Mouse (Mus musculus) neural tube, embryonic 14.5 days (tissue): ENCODE results near the gene Zfp644. TPM values are rescaled to one million over a fixed set of nuclear protein-coding genes. Genes with fewer than 3 reads are reported as not detected.

Experiments
- ATAC-seq: fragments of 200-750 bp; cut with Nextera tagmentation; 2 replicates; pipeline ENCODE4 v1.8.0; 2017; ENCODE audit warnings: low read depth, mild to moderate bottlenecking, moderate TSS enrichment, moderate library complexity
- H3K27ac ChIP-seq: fragments of 300-500 bp; sonication (generic); 2 replicates; pipeline ENCODE4 v1.5.1; 2014; ENCODE audit warnings: low read depth, mild to moderate bottlenecking, control low read depth, low read length, moderate library complexity, mixed read lengths
- H3K27me3 ChIP-seq: fragments of 300-500 bp; sonication (generic); 2 replicates; pipeline ENCODE4 v1.6.1; 2014; ENCODE audit warnings: low read length; ENCODE audit not compliant: control insufficient read depth, insufficient read depth
- H3K36me3 ChIP-seq: fragments of 300-500 bp; sonication (generic); 2 replicates; pipeline ENCODE4 v1.6.1; 2014; ENCODE audit warnings: low read length, mixed read lengths; ENCODE audit not compliant: control insufficient read depth, insufficient read depth
- H3K4me1 ChIP-seq: fragments of 300-500 bp; sonication (generic); 2 replicates; pipeline ENCODE4 v1.6.1; 2014; ENCODE audit warnings: low read length; ENCODE audit not compliant: control insufficient read depth, insufficient read depth
- H3K4me2 ChIP-seq: fragments of 300-500 bp; sonication (generic); 2 replicates; pipeline ENCODE4 v1.6.1; 2014; ENCODE audit warnings: mild to moderate bottlenecking, low read depth, low read length, control low read depth
- H3K4me3 ChIP-seq: fragments of 300-500 bp; sonication (generic); 2 replicates; pipeline ENCODE4 v1.5.1; 2014; ENCODE audit warnings: low read depth, low read length, control low read depth, mixed read lengths
- H3K9ac ChIP-seq: fragments of 300-500 bp; sonication (generic); replicated peaks from 2 replicates; pipeline ENCODE4 v1.6.1; 2014; ENCODE audit warnings: low read depth, mild to moderate bottlenecking, control low read depth, low read length, mixed read lengths
- H3K9me3 ChIP-seq: fragments of 300-500 bp; sonication (generic); 2 replicates; pipeline ENCODE4 v1.6.1; 2016; ENCODE audit warnings: low read length; ENCODE audit not compliant: control insufficient read depth
- WGBS: fragments of 180-500 bp; shearing (Covaris S2); extraction: QIAGEN DNeasy Blood & Tissue Kit; methylation state at CpG from one replicate; pipeline ENCODE4 v1.1.7; 2014; 5-methylcytosine and 5-hydroxymethylcytosine counted together
- polyA plus RNA-seq: library from polyadenylated mRNA; unstranded; fragments of >200 nt; fragmentation: Nextera tagmentation; extraction: Ambion mirVana; gene quantifications from 2 replicates; pipeline ENCODE4 v1.2.1, GENCODE M21; 2014

Gene Zfp644
- polyA plus RNA-seq, 1 experiment from 2014 or later: 105 TPM

- no peaks in the 10 kb centered on the region for H3K27me3 ChIP-seq
- no peak overlapping the region for H3K27ac ChIP-seq
- no peak for ATAC-seq
- no peak overlapping the region for H3K4me2 ChIP-seq
- 90% methylated on average over 2 of the region's 2 CpGs for WGBS
- H3K36me3 ChIP-seq: no peaks in the 10 kb centered on the region
- no peak overlapping the region for H3K9ac ChIP-seq
- H3K9me3 ChIP-seq: no peaks in the 10 kb centered on the region
- H3K4me3 ChIP-seq: no peak overlapping the region
- H3K4me1 ChIP-seq: no peaks in the 10 kb centered on the region
Observed at GRCm38 (mm10) chr5:106615006-106615405, 82.1 kb downstream of the Zfp644 start.

DNA sequence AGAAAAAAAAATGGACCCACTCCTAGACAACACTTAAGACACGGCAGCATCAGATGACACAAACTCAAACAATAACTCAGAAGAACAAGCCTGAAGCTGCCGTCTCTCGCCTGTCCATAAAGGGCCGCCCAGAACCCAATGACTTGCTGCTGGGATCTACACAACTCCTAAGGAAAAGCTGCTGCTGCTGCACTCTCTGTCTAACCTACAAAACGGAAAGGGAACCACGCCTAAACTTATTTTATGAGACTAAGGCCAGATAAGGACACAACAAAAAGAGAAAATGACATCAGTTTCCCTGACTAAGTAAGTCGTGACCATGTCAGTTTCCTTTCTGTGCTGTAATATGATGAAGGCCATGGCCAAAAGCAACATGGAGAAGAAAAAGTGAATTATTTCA lies 82.5 kb downstream of the Zfp644 start:
- Histone ChIP-seq H3K4me1 (no peaks in the 10 kb centered on the region), H3K9me3 (no peaks in the 10 kb centered on the region), H3K9ac (no peak overlapping the region), H3K4me3 (no peak overlapping the region), H3K27ac (no peak overlapping the region), H3K27me3 (no peaks in the 10 kb centered on the region), H3K4me2 (no peak overlapping the region), H3K36me3 (no peaks in the 10 kb centered on the region)
- 84% methylated on average over 7 of the region's 7 CpGs for WGBS
- ATAC-seq: no peak

GRCm38 (mm10) chr5:106612151-106612550 lies 84.9 kb downstream of the Zfp644 start:
- no peaks in the 10 kb centered on the region for H3K27me3 ChIP-seq
- H3K4me1 ChIP-seq: no peaks in the 10 kb centered on the region
- 84% methylated on average over 2 of the region's 2 CpGs for WGBS
- no peaks in the 10 kb centered on the region for H3K36me3 ChIP-seq
- H3K4me2 ChIP-seq: no peak overlapping the region
- H3K9me3 ChIP-seq: no peaks in the 10 kb centered on the region
- H3K27ac ChIP-seq: no peak overlapping the region
- H3K9ac ChIP-seq: no peak overlapping the region
- no peak for ATAC-seq
- H3K4me3 ChIP-seq: no peak overlapping the region

DNA sequence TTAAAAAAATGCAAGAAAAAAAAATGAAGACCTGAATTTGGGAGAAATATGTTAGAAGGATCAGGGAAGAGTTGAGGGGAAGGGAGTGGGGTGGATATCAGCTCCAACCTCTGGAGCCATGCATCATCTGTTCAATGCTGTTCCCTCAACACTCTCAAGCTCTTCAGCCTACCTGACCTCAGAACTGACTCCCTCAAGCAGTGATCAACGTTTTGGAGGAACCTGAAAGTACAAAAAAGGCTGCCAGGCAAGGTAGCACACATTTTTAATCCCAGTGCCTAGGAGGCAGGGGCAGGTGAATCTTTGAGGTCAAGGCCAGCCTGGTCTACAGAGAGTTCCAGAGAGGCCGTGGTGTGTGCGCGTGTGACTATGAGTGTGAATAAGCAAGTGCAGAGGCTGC lies 88.3 kb downstream of the Zfp644 start, which contains the start of gene Gm17304:
Gene Gm17304, plus strand, starts transcription at position 301 of the 400 bp plus-strand sequence.
- ATAC-seq: no peak

DNA sequence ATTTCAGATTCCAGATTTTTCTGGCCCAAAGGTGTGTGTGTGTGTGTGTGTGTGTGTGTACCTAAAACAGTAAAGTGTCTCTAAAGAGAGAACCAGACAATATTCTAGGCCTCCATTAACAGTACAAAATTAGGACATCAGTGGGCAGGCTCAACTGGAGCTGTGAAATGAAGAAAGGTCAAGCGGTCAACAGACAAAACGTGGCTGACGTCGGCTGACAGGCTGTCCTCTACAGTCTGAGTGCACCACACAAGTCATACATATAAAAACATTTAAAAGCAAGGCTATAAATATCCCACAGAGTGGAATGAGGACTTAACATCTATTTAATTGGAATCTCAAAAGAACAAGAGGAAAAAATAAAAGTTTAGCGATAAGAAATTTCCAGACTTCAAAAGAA lies 90.0 kb downstream of the Zfp644 start:
- no peak overlapping the region for H3K27ac ChIP-seq
- no peak for ATAC-seq
- no peaks in the 10 kb centered on the region for H3K36me3 ChIP-seq
- H3K4me2 ChIP-seq: no peak overlapping the region
- 62% methylated on average over 5 of the region's 5 CpGs for WGBS
- no peaks in the 10 kb centered on the region for H3K4me1 ChIP-seq
- no peaks in the 10 kb centered on the region for H3K27me3 ChIP-seq
- no peak overlapping the region for H3K9ac ChIP-seq
- no peak overlapping the region for H3K4me3 ChIP-seq
- no peaks in the 10 kb centered on the region for H3K9me3 ChIP-seq

More for the DNA sequence above, 88.3 kb downstream of the Zfp644 start, which contains the start of gene Gm17304:
- Histone ChIP-seq H3K4me2 (no peak within 1 kb of the TSS), H3K4me3 (no peak within 1 kb of the TSS), H3K9ac (no peak within 1 kb of the TSS), H3K27ac (no peak within 1 kb of the TSS), H3K4me1 (no peaks in the 10 kb centered on the region), H3K36me3 (no peaks in the 10 kb centered on the region), H3K9me3 (no peaks in the 10 kb centered on the region), H3K27me3 (no peaks in the 10 kb centered on the region)
- 97% methylated on average over 4 of the region's 4 CpGs for WGBS

- WGBS: 88% methylated on average over 6 of the region's 6 CpGs
- no peak overlapping the region for H3K9ac ChIP-seq
- ATAC-seq: no peak
- H3K4me1 ChIP-seq: no peaks in the 10 kb centered on the region
- no peak overlapping the region for H3K4me3 ChIP-seq
- H3K4me2 ChIP-seq: no peak overlapping the region
- H3K27ac ChIP-seq: no peak overlapping the region
- H3K27me3 ChIP-seq: no peaks in the 10 kb centered on the region
- no peaks in the 10 kb centered on the region for H3K9me3 ChIP-seq
- no peaks in the 10 kb centered on the region for H3K36me3 ChIP-seq
Observed at GRCm38 (mm10) chr5:106605096-106605495, 92.0 kb downstream of the Zfp644 start.

GRCm38 (mm10) chr5:106604381-106604780 lies 92.7 kb downstream of the Zfp644 start:
- WGBS: 91% methylated on average over 5 of the region's 5 CpGs
- Histone ChIP-seq H3K36me3 (no peaks in the 10 kb centered on the region), H3K4me3 (no peak overlapping the region), H3K4me2 (no peak overlapping the region), H3K9me3 (no peaks in the 10 kb centered on the region), H3K27me3 (no peaks in the 10 kb centered on the region), H3K27ac (no peak overlapping the region), H3K4me1 (no peaks in the 10 kb centered on the region), H3K9ac (no peak overlapping the region)
- no peak for ATAC-seq

- no peaks in the 10 kb centered on the region for H3K9me3 ChIP-seq
- H3K27me3 ChIP-seq: no peaks in the 10 kb centered on the region
- no peak overlapping the region for H3K27ac ChIP-seq
- 35% methylated on average over 8 of the region's 8 CpGs for WGBS
- no peaks in the 10 kb centered on the region for H3K36me3 ChIP-seq
- no peak overlapping the region for H3K4me3 ChIP-seq
- H3K9ac ChIP-seq: no peak overlapping the region
- H3K4me1 ChIP-seq: no peaks in the 10 kb centered on the region
- ATAC-seq: no peak
- no peak overlapping the region for H3K4me2 ChIP-seq
Observed at GRCm38 (mm10) chr5:106599482-106599881, 97.6 kb downstream of the Zfp644 start.

DNA sequence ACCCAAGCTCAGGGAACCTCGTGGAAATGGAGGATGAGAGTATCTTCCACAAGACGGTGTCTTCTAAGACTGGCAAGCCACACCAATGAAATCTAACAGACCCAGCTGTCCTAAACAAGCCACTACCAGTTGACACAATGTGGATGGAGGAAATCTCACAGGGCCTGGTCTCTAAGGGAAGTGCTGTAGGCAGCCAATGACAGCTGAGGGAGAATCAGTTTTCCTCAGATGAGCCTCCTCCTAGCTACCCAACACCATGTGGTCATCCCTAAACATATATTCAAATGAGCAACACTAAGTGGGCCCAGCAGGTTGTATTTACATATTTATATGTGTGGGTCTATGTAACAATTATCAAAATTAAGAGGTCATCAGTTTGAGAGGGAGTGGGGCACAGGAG lies 99.6 kb downstream of the Zfp644 start:
- no peak overlapping the region for H3K9ac ChIP-seq
- no peak overlapping the region for H3K27ac ChIP-seq
- no peaks in the 10 kb centered on the region for H3K9me3 ChIP-seq

GRCm38 (mm10) chr5:106594388-106594787 lies 102.7 kb downstream of the Zfp644 start:
- no peak overlapping the region for H3K4me3 ChIP-seq
- no peaks in the 10 kb centered on the region for H3K27me3 ChIP-seq
- no peak overlapping the region for H3K4me2 ChIP-seq
- no peak for ATAC-seq
- no peaks in the 10 kb centered on the region for H3K9me3 ChIP-seq
- H3K9ac ChIP-seq: no peak overlapping the region
- no peaks in the 10 kb centered on the region for H3K4me1 ChIP-seq
- 0 out of 2 replicates have a peak, but pooled peaks cover 1% of the 10 kb centered on the region for H3K36me3 ChIP-seq
- H3K27ac ChIP-seq: no peak overlapping the region

More for the DNA sequence above, 99.6 kb downstream of the Zfp644 start:
- Histone ChIP-seq H3K4me1 (no peaks in the 10 kb centered on the region), H3K36me3 (no peaks in the 10 kb centered on the region), H3K4me3 (no peak overlapping the region), H3K27me3 (no peaks in the 10 kb centered on the region), H3K4me2 (no peak overlapping the region)
- 88% methylated on average over 2 of the region's 2 CpGs for WGBS
- no peak for ATAC-seq
